Mouse (Mus musculus): Measurements from ENCODE around the gene Galnt16.

- TF ChIP-seq CTCF (IDR thresholded peaks at IDR 0.05; ENCODE audit: extremely low read depth, insufficient read depth, insufficient read length, insufficient replicate concordance) (no peak), POLR2A (IDR thresholded peaks at IDR 0.05; ENCODE audit: low read depth, low read length) (no peak)
These were observed 49.3 kb downstream of the Galnt16 start for GRCm38 (mm10) chr12:80567375-80567774.

Data from spleen, adult 2 months (tissue).